Mouse (Mus musculus) ovary, postnatal 36 days (tissue): Measurements from ENCODE around the gene Hinfp.
"Not testable (repeated sequence)": the region's sequence is repeated elsewhere in the genome, so short reads cannot be mapped to it uniquely, and the experiment has no call there.

Experiments used
- DNase-seq: peaks from one replicate; pipeline ENCODE4 v3.0.0; 2022; ENCODE audit warnings: low spot score, mixed read lengths

Gene Hinfp

GRCm38 (mm10) chr9:44305466-44306079, at the start of gene Hinfp:
TSS of gene Hinfp (minus strand) at chr9:44305671.
- peak; percentile 98 for DNase-seq

GRCm38 (mm10) chr9:44353142-44353541, 47.7 kb upstream of the Hinfp start:
- no peak for DNase-seq

GRCm38 (mm10) chr9:44352337-44352736, 46.9 kb upstream of the Hinfp start:
- no peak for DNase-seq

- no peak for DNase-seq
Observed at GRCm38 (mm10) chr9:44351396-44351795, 45.9 kb upstream of the Hinfp start.

- DNase-seq: no peak
Observed at GRCm38 (mm10) chr9:44348546-44348945, 43.1 kb upstream of the Hinfp start.

- no peak for DNase-seq
Observed at GRCm38 (mm10) chr9:44347621-44348020, 42.1 kb upstream of the Hinfp start.

GRCm38 (mm10) chr9:44347166-44347565, 41.7 kb upstream of the Hinfp start:
- no peak for DNase-seq

GRCm38 (mm10) chr9:44345570-44346433, 40.3 kb upstream of the Hinfp start:
- no peak for DNase-seq

GRCm38 (mm10) chr9:44343781-44344421, 38.4 kb upstream of the Hinfp start, which contains the start of gene Hmbs:
TSS of gene Hmbs (minus strand) at chr9:44344228.
- DNase-seq: peak; percentile 91

GRCm38 (mm10) chr9:44343290-44343689, 37.8 kb upstream of the Hinfp start:
- peak; percentile 53 for DNase-seq

- DNase-seq: no peak
Observed at GRCm38 (mm10) chr9:44342605-44343004, 37.1 kb upstream of the Hinfp start.

GRCm38 (mm10) chr9:44342173-44342572, 36.7 kb upstream of the Hinfp start:
- DNase-seq: no peak

GRCm38 (mm10) chr9:44341487-44341886, 36.0 kb upstream of the Hinfp start:
- no peak for DNase-seq

- DNase-seq: no peak
Observed at GRCm38 (mm10) chr9:44338574-44338973, 33.1 kb upstream of the Hinfp start.

- no peak for DNase-seq
Observed at GRCm38 (mm10) chr9:44337436-44338169, 32.1 kb upstream of the Hinfp start.

GRCm38 (mm10) chr9:44336964-44337363, 31.5 kb upstream of the Hinfp start:
- DNase-seq: no peak

GRCm38 (mm10) chr9:44336513-44336912, 31.0 kb upstream of the Hinfp start:
- not testable (repeated sequence) for DNase-seq

- no peak for DNase-seq
Observed at GRCm38 (mm10) chr9:44336093-44336406, 30.6 kb upstream of the Hinfp start.

GRCm38 (mm10) chr9:44335331-44336092, 30.0 kb upstream of the Hinfp start:
- no peak for DNase-seq

GRCm38 (mm10) chr9:44334396-44335330, 29.2 kb upstream of the Hinfp start, which contains the start of gene H2afx:
TSS of gene H2afx (plus strand) at chr9:44334694.
- peak; percentile 97 for DNase-seq
